Mouse (Mus musculus) midbrain, embryonic 14.5 days (tissue): ENCODE data around the gene Camta1. TPM values are rescaled to one million over a fixed set of nuclear protein-coding genes. Genes with fewer than 3 reads are reported as not detected.
"Not testable (repeated sequence)": the region's sequence is repeated elsewhere in the genome, so short reads cannot be mapped to it uniquely, and the experiment has no call there.

Experiments used
- ATAC-seq: fragments of 200-750 bp; cut with Nextera tagmentation; 2 replicates; pipeline ENCODE4 v1.8.0; 2017; ENCODE audit warnings: moderate number of reproducible peaks, moderate library complexity; ENCODE audit not compliant: low FRiP score, low TSS enrichment
- DNase-seq: peaks from one replicate; pipeline ENCODE4 v3.0.0-alpha.2; 2015
- H3K27ac ChIP-seq: fragments of 300-500 bp; sonication (generic); replicated peaks from 2 replicates; pipeline ENCODE4 v1.5.1; 2014; ENCODE audit warnings: mild to moderate bottlenecking, low read depth, low read length, moderate library complexity
- H3K27me3 ChIP-seq: fragments of 300-500 bp; sonication (generic); 2 replicates; pipeline ENCODE4 v1.6.1; 2014; ENCODE audit warnings: low read length, control low read depth, mixed read lengths; ENCODE audit not compliant: control insufficient read depth, insufficient read depth
- H3K36me3 ChIP-seq: fragments of 300-500 bp; sonication (generic); 2 replicates; pipeline ENCODE4 v1.6.1; 2014; ENCODE audit warnings: low read length, control low read depth; ENCODE audit not compliant: control insufficient read depth, insufficient read depth
- H3K4me1 ChIP-seq: fragments of 300-500 bp; sonication (generic); 2 replicates; pipeline ENCODE4 v1.6.1; 2014; ENCODE audit warnings: mild to moderate bottlenecking, antibody characterized with exemption, low read length, control low read depth; ENCODE audit not compliant: control insufficient read depth, insufficient read depth
- H3K4me2 ChIP-seq: fragments of 300-500 bp; sonication (generic); 2 replicates; pipeline ENCODE4 v1.6.1; 2014; ENCODE audit warnings: mild to moderate bottlenecking, low read length, moderate library complexity
- H3K4me3 ChIP-seq: fragments of 300-500 bp; sonication (generic); replicated peaks from 2 replicates; pipeline ENCODE4 v1.5.1; 2014; ENCODE audit warnings: low read depth, low read length
- H3K9ac ChIP-seq: fragments of 300-500 bp; sonication (generic); replicated peaks from 2 replicates; pipeline ENCODE4 v1.6.1; 2014; ENCODE audit warnings: mild to moderate bottlenecking, low read length, moderate library complexity
- H3K9me3 ChIP-seq: fragments of 300-500 bp; sonication (generic); 2 replicates; pipeline ENCODE4 v1.6.1; 2016; ENCODE audit warnings: low read length, control low read depth, mixed read lengths; ENCODE audit not compliant: control insufficient read depth
- WGBS: fragments of 180-500 bp; shearing (Covaris S2); extraction: QIAGEN DNeasy Blood & Tissue Kit; methylation state at CpG from one replicate; pipeline ENCODE4 v1.1.7; 2014; 5-methylcytosine and 5-hydroxymethylcytosine counted together
- polyA plus RNA-seq: library from polyadenylated mRNA; unstranded; fragments of >200 nt; fragmentation: Nextera tagmentation; extraction: Ambion mirVana; gene quantifications from 2 replicates; pipeline ENCODE4 v1.2.1, GENCODE M21; 2014

The Camta1 gene
- polyA plus RNA-seq, 1 experiment from 2014 or later = 157 TPM

DNA sequence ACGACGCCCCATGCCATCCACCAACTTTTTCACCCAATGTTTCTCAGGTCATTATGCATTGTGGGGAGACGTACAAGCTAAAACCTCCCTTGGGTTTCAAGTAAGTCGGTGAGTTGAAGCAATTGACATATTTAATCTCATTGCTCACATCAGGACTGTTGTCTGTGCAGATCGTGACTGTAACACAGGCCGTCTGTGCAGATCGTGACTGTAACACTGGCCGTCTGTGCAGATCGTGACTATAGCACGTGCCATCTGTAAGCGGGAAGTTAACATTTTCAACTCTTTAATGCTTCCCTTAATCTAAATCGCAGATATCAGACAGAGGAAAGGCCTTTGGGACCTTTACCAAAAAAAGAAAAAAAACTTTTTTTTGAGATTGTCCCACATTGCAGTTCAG is 947.9 kb downstream of the Camta1 start:
- no peak for DNase-seq

DNA sequence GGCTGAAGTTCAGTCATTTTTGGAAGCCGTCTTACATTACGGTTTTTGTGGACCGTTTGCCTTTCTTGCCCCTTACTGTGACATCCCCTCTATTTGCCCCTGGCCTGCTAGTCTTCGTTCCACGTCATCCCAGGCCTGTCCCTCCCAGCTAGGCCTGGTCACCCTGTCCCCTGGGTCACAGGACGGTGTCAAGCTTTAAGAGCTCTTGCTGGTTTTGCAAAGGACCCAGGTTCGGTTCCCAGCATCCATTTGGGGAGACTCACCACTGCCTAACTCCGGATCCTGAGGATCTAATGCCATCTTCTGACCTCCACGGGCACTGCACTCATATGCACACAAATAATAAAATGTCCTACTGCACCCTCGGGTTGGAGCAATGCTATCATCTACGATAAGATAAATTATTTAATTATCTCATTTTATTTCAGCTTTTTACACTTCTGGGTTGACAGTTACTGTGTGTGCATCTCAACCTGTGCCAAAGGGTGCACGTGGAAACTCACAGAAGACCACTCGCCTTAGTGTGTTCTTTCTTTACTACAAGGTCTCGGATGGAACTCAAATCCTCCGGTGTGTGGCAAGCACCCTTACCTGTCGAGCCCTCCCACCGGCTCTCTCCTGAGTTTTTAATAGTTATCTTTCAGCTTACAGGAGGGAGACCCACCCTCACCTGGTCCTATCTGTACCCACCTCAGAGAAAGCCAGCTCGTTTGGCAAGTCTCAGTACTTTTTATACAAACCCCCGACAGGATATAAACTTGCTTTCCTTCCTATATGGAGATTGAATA is 951.3 kb downstream of the Camta1 start:
- Histone ChIP-seq H3K36me3 (peaks cover 17% of the 10 kb centered on the region), H3K4me3 (peak overlapping the region; percentile 90; the same call in 1 of the 2 replicates), H3K9ac (no peak overlapping the region; the same call in 1 of the 2 replicates), H3K27ac (peak overlapping the region; percentile 72), H3K27me3 (no peaks in the 10 kb centered on the region), H3K4me1 (peaks cover 10% of the 10 kb centered on the region), H3K4me2 (peak overlapping the region; percentile 83), H3K9me3 (no peaks in the 10 kb centered on the region)
- DNase-seq = no peak
- 86% methylated on average over 19 of the region's 19 CpGs for WGBS
- no peak; the same call in 1 of the 2 replicates for ATAC-seq

More for the DNA sequence above, 947.9 kb downstream of the Camta1 start:
- peak overlapping the region; percentile 77 for H3K9ac ChIP-seq
- no peaks in the 10 kb centered on the region for H3K27me3 ChIP-seq
- ATAC-seq = no peak
- peak overlapping the region; percentile 86 for H3K4me2 ChIP-seq
- peak overlapping the region; percentile 77 for H3K27ac ChIP-seq
- WGBS = 16% methylated on average over 12 of the region's 12 CpGs
- H3K9me3 ChIP-seq = no peaks in the 10 kb centered on the region
- peaks cover 12% of the 10 kb centered on the region for H3K4me1 ChIP-seq
- H3K36me3 ChIP-seq = no peaks in the 10 kb centered on the region
- peak overlapping the region; percentile 58 for H3K4me3 ChIP-seq

DNA sequence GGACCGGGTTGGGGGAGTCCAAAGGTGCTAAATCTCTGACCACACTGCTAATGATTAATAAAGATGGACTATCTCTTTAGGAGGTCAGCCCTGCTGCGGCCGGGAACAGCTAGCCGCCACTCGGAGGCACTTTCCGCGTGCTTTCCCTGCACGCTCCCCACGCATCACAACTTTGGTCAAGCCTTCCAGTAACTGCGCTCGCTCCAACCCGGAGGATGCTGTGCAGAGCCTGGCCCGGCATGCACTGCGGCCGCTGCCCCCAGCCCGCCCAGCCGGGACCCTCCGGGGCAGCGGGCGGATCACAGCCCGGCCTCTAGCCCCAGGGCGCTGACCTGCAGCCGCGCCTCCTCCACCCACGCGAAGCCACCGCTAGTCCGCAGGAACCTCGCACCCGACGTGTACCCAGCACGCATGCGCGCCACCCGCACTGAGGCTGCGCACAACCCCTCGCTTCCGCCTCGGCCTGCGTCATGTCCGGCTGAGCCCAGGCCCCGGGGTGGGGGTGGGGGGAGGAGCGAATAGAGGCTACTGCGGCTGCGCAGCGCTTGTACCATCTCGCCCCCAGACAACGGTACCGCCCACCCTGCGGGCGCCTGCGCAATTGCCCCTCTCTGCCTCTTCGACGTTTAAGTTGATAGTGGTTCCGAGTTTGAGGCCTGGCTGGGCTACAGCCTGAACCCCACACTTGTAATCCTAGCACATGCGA is 952.1 kb downstream of the Camta1 start:
- Histone ChIP-seq H3K9ac (peak overlapping the region; percentile 86), H3K9me3 (no peaks in the 10 kb centered on the region), H3K27ac (peak overlapping the region; percentile 80), H3K4me2 (peak overlapping the region; percentile 83), H3K27me3 (no peaks in the 10 kb centered on the region), H3K36me3 (peaks cover 23% of the 10 kb centered on the region), H3K4me3 (peak overlapping the region; percentile 90), H3K4me1 (peaks cover 4% of the 10 kb centered on the region; the same call in 1 of the 2 replicates)
- WGBS = under 1% methylated on average over 56 of the region's 56 CpGs
- peak; percentile 100 for DNase-seq
- ATAC-seq = peak; percentile 93

DNA sequence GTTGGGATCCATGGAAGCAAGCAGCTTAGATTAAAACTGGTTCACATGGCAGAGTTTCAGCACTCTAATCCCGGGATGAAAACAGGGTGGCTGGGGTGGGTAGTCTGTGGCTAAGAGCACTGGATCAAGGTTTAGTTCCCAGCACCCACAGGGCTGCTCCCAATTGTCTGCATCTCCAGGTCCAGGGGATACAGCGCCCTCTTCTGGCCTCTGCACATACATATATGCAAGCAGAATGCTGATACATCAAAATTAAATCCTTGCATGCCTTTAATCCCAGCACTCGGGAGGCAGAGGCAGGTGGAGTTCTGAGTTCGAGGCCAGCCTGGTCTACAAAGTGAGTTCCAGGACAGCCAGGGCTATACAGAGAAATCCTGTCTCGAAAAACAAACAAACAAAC is 953.2 kb downstream of the Camta1 start:
- not testable (repeated sequence) for H3K27me3 ChIP-seq, DNase-seq, H3K9ac ChIP-seq, H3K4me3 ChIP-seq, H3K27ac ChIP-seq, H3K4me1 ChIP-seq, ATAC-seq, H3K9me3 ChIP-seq
- 73% methylated on average over 5 of the region's 5 CpGs for WGBS
- Histone ChIP-seq H3K36me3 (peaks cover 32% of the 10 kb centered on the region), H3K4me2 (peak overlapping the region; percentile 83; the same call in 1 of the 2 replicates)

DNA sequence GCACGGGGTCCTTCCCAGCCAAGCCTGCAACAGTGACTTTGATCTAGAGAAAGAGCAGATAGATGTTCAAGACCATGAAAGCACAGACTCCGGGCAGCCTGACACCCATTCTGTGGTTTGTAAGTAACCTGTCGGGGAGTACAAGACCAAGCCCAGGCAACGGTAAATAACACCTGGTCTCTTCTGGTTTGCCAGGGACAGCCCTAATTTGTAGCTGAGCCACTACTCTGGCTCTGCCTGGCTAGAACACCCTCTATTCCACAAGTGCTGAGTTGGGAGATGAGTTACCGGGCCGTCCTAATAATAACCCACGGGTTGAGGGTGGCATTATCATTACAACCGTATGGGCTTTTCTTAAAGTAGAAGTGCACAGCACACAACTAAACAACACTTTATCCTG is 954.6 kb downstream of the Camta1 start:
- Histone ChIP-seq H3K36me3 (peaks cover 46% of the 10 kb centered on the region), H3K4me3 (no peak overlapping the region), H3K4me1 (peaks cover 4% of the 10 kb centered on the region; the same call in 1 of the 2 replicates), H3K4me2 (no peak overlapping the region), H3K9ac (no peak overlapping the region), H3K27ac (no peak overlapping the region), H3K27me3 (no peaks in the 10 kb centered on the region), H3K9me3 (no peaks in the 10 kb centered on the region)
- DNase-seq (no peak), ATAC-seq (no peak)
- 92% methylated on average over 8 of the region's 8 CpGs for WGBS

GRCm38 (mm10) chr4:150903091-150903742 is 958.5 kb downstream of the Camta1 start:
- Histone ChIP-seq H3K36me3 (peaks cover 79% of the 10 kb centered on the region), H3K9me3 (no peaks in the 10 kb centered on the region), H3K4me3 (no peak overlapping the region), H3K4me1 (no peaks in the 10 kb centered on the region), H3K27me3 (no peaks in the 10 kb centered on the region), H3K27ac (no peak overlapping the region), H3K4me2 (no peak overlapping the region), H3K9ac (no peak overlapping the region)
- ATAC-seq (no peak), DNase-seq (no peak)
- WGBS = 96% methylated on average over 14 of the region's 14 CpGs

- Histone ChIP-seq H3K27ac (no peak overlapping the region), H3K9me3 (no peaks in the 10 kb centered on the region), H3K9ac (no peak overlapping the region), H3K27me3 (no peaks in the 10 kb centered on the region), H3K4me2 (no peak overlapping the region), H3K4me1 (no peaks in the 10 kb centered on the region), H3K4me3 (no peak overlapping the region), H3K36me3 (peaks cover 84% of the 10 kb centered on the region)
- 95% methylated on average over 12 of the region's 12 CpGs for WGBS
- ATAC-seq = no peak
- no peak for DNase-seq
Measured at GRCm38 (mm10) chr4:150902062-150902461, 959.6 kb downstream of the Camta1 start.

DNA sequence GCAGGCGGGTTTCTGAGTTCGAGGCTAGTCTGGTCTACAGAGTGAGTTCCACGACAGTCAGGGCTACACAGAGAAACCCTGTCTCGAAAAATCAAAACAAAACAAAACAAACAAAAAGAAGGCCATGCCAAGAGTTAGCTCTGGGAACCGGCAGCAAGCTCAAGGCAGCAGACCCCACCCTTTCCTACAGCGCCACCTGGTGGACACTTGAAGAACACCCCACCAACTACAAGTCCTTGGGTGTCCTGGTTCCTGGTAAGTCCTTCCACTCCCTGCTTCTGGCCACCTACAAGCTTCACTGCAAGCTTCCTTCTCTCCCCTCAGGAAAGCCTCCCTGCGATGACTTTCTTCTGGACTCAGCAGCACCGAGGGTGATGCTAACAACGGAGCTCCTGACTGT is 960.0 kb downstream of the Camta1 start:
- Histone ChIP-seq H3K4me3 (no peak overlapping the region), H3K9me3 (no peaks in the 10 kb centered on the region), H3K4me2 (no peak overlapping the region), H3K4me1 (no peaks in the 10 kb centered on the region), H3K27me3 (no peaks in the 10 kb centered on the region), H3K9ac (no peak overlapping the region), H3K27ac (no peak overlapping the region), H3K36me3 (peaks cover 84% of the 10 kb centered on the region)
- 63% methylated on average over 9 of the region's 9 CpGs for WGBS
- ATAC-seq (no peak), DNase-seq (peak; percentile 71)
